Mouse (Mus musculus): Measurements from ENCODE around the gene Rufy4.

The Rufy4 gene

GRCm38 (mm10) chr1:74124991-74125552 lies at the start of gene Rufy4:
Rufy4 (plus strand) TSS chr1:74125541.
- DNase-seq (ENCODE audit: low spot score in 2 of 2) = peak; percentile 51 to 63

- DNase-seq (ENCODE audit: low spot score in 2 of 2) = no peak
Measured at GRCm38 (mm10) chr1:74076230-74076629, 49.1 kb upstream of the Rufy4 start.

GRCm38 (mm10) chr1:74077353-74077752 lies 48.0 kb upstream of the Rufy4 start:
- DNase-seq (ENCODE audit: low spot score in 2 of 2) = peak in 1 of 2 experiments; percentile 69

GRCm38 (mm10) chr1:74081573-74081989 lies 43.8 kb upstream of the Rufy4 start:
- DNase-seq (ENCODE audit: low spot score in 2 of 2) = no peak

- DNase-seq (ENCODE audit: low spot score in 2 of 2) = peak in 1 of 2 experiments; percentile 59
Measured at GRCm38 (mm10) chr1:74082841-74083463, 42.4 kb upstream of the Rufy4 start.

GRCm38 (mm10) chr1:74084065-74084705 lies 41.2 kb upstream of the Rufy4 start:
- peak in 1 of 2 experiments; percentile 77 for DNase-seq (ENCODE audit: low spot score in 2 of 2)

- no peak for DNase-seq (ENCODE audit: low spot score in 2 of 2)
Measured at GRCm38 (mm10) chr1:74084752-74085151, 40.6 kb upstream of the Rufy4 start.

- no peak for DNase-seq (ENCODE audit: low spot score in 2 of 2)
Measured at GRCm38 (mm10) chr1:74085566-74085965, 39.8 kb upstream of the Rufy4 start.

- DNase-seq (ENCODE audit: low spot score in 2 of 2) = no peak
Measured at GRCm38 (mm10) chr1:74088569-74088968, 36.8 kb upstream of the Rufy4 start.

- DNase-seq (ENCODE audit: low spot score in 2 of 2) = no peak
Measured at GRCm38 (mm10) chr1:74090329-74090728, 35.0 kb upstream of the Rufy4 start.

GRCm38 (mm10) chr1:74091138-74091537 lies 34.2 kb upstream of the Rufy4 start:
- DNase-seq (ENCODE audit: low spot score in 2 of 2) = no peak

- no peak for DNase-seq (ENCODE audit: low spot score in 2 of 2)
Measured at GRCm38 (mm10) chr1:74091611-74092224, 33.6 kb upstream of the Rufy4 start.

GRCm38 (mm10) chr1:74092242-74092641 lies 33.1 kb upstream of the Rufy4 start:
- peak in 1 of 2 experiments; percentile 77 for DNase-seq (ENCODE audit: low spot score in 2 of 2)

GRCm38 (mm10) chr1:74093447-74093846 lies 31.9 kb upstream of the Rufy4 start:
- DNase-seq (ENCODE audit: low spot score in 2 of 2) = no peak

GRCm38 (mm10) chr1:74094497-74095270 lies 30.7 kb upstream of the Rufy4 start:
- DNase-seq (ENCODE audit: low spot score in 2 of 2) = no peak

GRCm38 (mm10) chr1:74095296-74095695 lies 30.0 kb upstream of the Rufy4 start:
- no peak for DNase-seq (ENCODE audit: low spot score in 2 of 2)

- no peak for DNase-seq (ENCODE audit: low spot score in 2 of 2)
Measured at GRCm38 (mm10) chr1:74095728-74096127, 29.6 kb upstream of the Rufy4 start.

- DNase-seq (ENCODE audit: low spot score in 2 of 2) = peak in 1 of 2 experiments; percentile 52
Measured at GRCm38 (mm10) chr1:74098004-74099000, 27.0 kb upstream of the Rufy4 start.

GRCm38 (mm10) chr1:74099001-74099435 lies 26.3 kb upstream of the Rufy4 start:
- no peak for DNase-seq (ENCODE audit: low spot score in 2 of 2)

- DNase-seq (ENCODE audit: low spot score in 2 of 2) = no peak
Measured at GRCm38 (mm10) chr1:74103654-74104353, 21.5 kb upstream of the Rufy4 start.
